Mouse (Mus musculus) forebrain, embryonic 16.5 days (tissue): Measurements from ENCODE around the gene Pank4. TPM values are rescaled to one million over a fixed set of nuclear protein-coding genes. Genes with fewer than 3 reads are reported as not detected.

Source experiments
- ATAC-seq: fragments of 200-750 bp; cut with Nextera tagmentation; 2 replicates; pipeline ENCODE4 v1.8.0; 2017; ENCODE audit warnings: mild to moderate bottlenecking, moderate library complexity
- H3K27ac ChIP-seq: fragments of 300-500 bp; sonication (generic); 2 replicates; pipeline ENCODE4 v1.5.1; 2014; ENCODE audit warnings: low read length, control low read depth
- H3K27me3 ChIP-seq: fragments of 300-500 bp; sonication (generic); replicated peaks from 2 replicates; pipeline ENCODE4 v1.6.1; 2014; ENCODE audit warnings: low read length; ENCODE audit not compliant: control insufficient read depth, insufficient read depth
- H3K36me3 ChIP-seq: fragments of 300-500 bp; sonication (generic); 2 replicates; pipeline ENCODE4 v1.6.1; 2014; ENCODE audit not compliant: control insufficient read depth, insufficient read depth
- H3K4me1 ChIP-seq: fragments of 300-500 bp; sonication (generic); replicated peaks from 2 replicates; pipeline ENCODE4 v1.6.1; 2014; ENCODE audit warnings: low read length; ENCODE audit not compliant: control insufficient read depth, insufficient read depth
- H3K4me2 ChIP-seq: fragments of 300-500 bp; sonication (generic); 2 replicates; pipeline ENCODE4 v1.6.1; 2014; ENCODE audit warnings: mild to moderate bottlenecking, low read length, control low read depth
- H3K4me3 ChIP-seq: fragments of 300-500 bp; sonication (generic); replicated peaks from 2 replicates; pipeline ENCODE4 v1.5.1; 2014; ENCODE audit warnings: mild to moderate bottlenecking, low read length, control low read depth
- H3K9ac ChIP-seq: fragments of 300-500 bp; sonication (generic); replicated peaks from 2 replicates; pipeline ENCODE4 v1.6.1; 2014; ENCODE audit warnings: low read depth, low read length, control low read depth
- H3K9me3 ChIP-seq: fragments of 300-500 bp; sonication (generic); 2 replicates; pipeline ENCODE4 v1.6.1; 2016; ENCODE audit warnings: low read length; ENCODE audit not compliant: control insufficient read depth
- WGBS: fragments of 180-500 bp; shearing (Covaris S2); extraction: QIAGEN DNeasy Blood & Tissue Kit; methylation state at CpG from one replicate; pipeline ENCODE4 v1.1.7; 2014; 5-methylcytosine and 5-hydroxymethylcytosine counted together
- polyA plus RNA-seq: library from polyadenylated mRNA; unstranded; fragments of >200 nt; fragmentation: Nextera tagmentation; extraction: Ambion mirVana; gene quantifications from 2 replicates; pipeline ENCODE4 v1.2.1, GENCODE M21; 2015

The Pank4 gene
- polyA plus RNA-seq, 1 experiment from 2014 or later = 47.1 TPM

DNA sequence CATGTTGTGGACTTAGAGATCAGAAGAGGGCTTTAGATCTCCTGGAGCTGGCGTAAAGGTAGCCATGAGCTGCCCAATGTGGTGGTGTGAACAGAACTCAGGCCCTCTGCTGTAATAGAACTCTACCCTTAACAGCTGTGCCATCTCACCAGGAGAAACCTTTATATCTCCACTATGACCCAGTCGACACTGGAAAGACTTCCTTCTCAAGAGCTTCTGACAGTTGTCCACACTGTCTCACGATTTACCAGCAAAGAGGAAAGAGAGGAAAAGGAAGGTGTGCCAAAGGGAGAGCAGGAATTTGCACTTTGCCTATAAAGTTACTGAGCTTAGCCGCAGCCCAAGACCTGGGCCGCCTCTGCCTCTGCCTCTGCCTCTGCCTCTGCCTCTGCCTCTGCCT is 22.1 kb upstream of the Pank4 start:
- 94% methylated on average over 4 of the region's 5 CpGs for WGBS
- no peak for ATAC-seq
- H3K9me3 ChIP-seq = no peaks in the 10 kb centered on the region

DNA sequence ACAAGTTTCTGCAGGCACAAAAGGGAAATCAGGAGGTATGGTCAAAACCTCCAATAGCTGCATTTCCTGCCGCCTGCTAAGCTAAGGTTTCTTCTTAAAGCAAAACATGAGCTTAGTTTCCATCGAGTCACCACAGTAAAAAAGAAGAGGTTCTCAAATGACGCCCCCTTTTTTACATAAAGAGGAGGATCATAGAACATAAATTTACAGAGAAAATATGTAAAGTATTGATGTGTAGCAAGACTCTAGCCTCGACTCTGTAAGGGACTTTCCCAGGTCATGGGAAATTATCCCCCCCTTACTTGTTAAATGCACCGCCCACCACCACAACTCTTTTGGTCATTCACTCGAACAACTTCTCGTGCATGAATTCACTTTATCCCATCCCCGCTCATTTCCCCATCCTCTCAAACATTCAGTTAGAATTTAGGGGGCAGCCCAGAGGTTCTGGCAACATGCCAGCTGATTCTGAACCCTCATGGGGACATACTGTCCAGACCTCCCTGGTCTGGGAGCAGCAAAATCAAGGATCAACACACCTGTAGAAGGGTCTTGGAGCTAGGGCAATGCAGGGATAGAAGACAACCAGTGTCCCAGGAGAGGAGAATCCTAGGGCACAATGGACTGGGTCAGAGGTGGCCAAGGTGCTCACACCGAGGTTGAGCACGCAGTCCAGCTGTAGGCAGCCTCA is 21.1 kb upstream of the Pank4 start:
- H3K27ac ChIP-seq = no peak overlapping the region
- ATAC-seq = no peak
- H3K4me1 ChIP-seq = peaks cover 10% of the 10 kb centered on the region
- H3K27me3 ChIP-seq = no peaks in the 10 kb centered on the region
- H3K9ac ChIP-seq = no peak overlapping the region
- H3K4me3 ChIP-seq = no peak overlapping the region
- H3K36me3 ChIP-seq = no peaks in the 10 kb centered on the region
- H3K9me3 ChIP-seq = no peaks in the 10 kb centered on the region
- no peak overlapping the region for H3K4me2 ChIP-seq
- 90% methylated on average over 10 of the region's 10 CpGs for WGBS

More for the DNA sequence above, 22.1 kb upstream of the Pank4 start:
- no peak overlapping the region for H3K27ac ChIP-seq
- no peaks in the 10 kb centered on the region for H3K36me3 ChIP-seq
- H3K4me3 ChIP-seq = no peak overlapping the region
- peaks cover 10% of the 10 kb centered on the region for H3K4me1 ChIP-seq
- H3K9ac ChIP-seq = no peak overlapping the region
- H3K27me3 ChIP-seq = no peaks in the 10 kb centered on the region
- H3K4me2 ChIP-seq = no peak overlapping the region

DNA sequence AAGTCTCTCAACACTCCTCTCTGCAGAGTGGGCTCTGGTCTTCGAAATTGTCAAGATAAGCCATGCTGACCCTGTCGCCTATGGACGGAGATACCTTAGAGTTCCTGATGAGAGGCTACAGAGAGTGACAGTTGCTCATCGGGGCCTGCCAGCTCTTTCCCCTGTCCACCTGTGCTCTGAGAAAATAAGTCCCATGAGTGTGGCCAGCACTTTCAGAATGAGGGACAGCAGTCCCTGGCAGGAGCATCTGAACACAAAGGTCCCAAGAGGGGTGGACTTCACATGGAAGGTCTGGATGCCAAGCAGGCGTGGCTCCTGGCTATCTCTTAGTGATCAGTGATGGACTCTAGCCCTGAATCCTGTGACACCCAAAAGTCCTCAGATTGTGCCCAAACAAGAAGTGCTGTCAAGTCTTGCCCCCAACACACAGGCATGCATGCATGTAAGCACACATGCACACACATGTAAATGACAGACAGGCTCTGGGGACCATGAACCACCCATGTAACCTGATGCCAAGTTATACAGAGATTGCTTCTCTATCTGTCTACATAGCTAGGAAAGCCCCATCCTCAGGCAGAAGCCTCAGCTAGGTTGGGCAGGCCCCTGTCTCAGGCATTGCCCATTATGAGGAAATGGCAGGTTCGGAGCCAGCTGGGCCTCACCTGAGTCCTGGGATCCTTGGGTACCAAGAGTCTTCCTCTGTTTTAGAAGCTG is 20.4 kb upstream of the Pank4 start:
- Histone ChIP-seq H3K4me3 (no peak overlapping the region), H3K36me3 (no peaks in the 10 kb centered on the region), H3K4me1 (peaks cover 15% of the 10 kb centered on the region), H3K9ac (no peak overlapping the region), H3K27me3 (no peaks in the 10 kb centered on the region), H3K4me2 (no peak overlapping the region), H3K27ac (no peak overlapping the region), H3K9me3 (no peaks in the 10 kb centered on the region)
- WGBS = 94% methylated on average over 6 of the region's 6 CpGs
- ATAC-seq = no peak

DNA sequence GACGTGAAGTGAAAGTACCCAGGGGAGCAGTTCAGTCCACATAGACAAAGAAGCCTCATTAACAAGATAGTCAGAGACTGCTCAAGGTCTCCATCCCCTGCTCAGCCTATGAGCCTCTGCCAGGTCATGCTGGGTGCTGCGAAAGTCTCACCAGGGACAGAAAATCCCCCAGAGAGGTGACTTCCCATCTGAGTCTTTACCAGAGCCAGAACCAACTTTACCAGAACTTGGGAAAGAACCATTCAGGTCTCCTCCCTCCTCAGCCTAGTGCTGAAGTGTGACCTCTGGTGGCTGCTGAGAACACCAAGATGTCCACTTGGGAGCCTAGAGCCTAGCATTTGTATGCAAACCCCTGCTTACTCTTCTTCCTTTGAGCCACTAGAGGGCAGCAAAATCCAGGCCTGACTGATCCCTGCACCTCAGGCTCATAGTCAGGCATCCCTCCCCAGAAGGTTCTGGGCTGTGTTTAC is 19.8 kb upstream of the Pank4 start:
- no peak overlapping the region for H3K27ac ChIP-seq
- no peaks in the 10 kb centered on the region for H3K9me3 ChIP-seq
- H3K36me3 ChIP-seq = no peaks in the 10 kb centered on the region
- 16% methylated on average over 2 of the region's 2 CpGs for WGBS
- H3K4me1 ChIP-seq = peaks cover 20% of the 10 kb centered on the region
- ATAC-seq = peak; percentile 67
- H3K9ac ChIP-seq = no peak overlapping the region
- no peak overlapping the region for H3K4me2 ChIP-seq
- H3K27me3 ChIP-seq = no peaks in the 10 kb centered on the region
- no peak overlapping the region for H3K4me3 ChIP-seq

DNA sequence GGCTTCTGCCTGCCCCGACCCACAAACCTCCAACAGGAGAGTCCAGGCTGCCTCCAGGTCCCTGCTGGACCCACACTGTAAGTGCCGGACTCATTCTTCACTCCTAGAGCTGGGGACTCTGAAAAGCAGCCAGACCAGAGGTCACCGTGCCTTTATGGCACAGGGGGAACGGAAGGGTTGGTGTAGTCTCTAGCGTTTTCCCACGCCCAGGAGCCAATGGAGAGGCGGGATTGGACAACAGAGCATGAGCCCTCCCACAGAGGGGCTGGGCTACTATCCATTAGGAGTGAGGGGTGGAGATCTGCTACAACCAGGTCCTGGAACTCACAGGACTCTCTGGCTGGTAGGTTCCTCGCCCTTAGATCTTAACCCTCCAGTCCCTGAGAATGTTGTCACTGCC is 17.6 kb upstream of the Pank4 start:
- H3K27ac ChIP-seq = no peak overlapping the region
- 2% methylated on average over 8 of the region's 8 CpGs for WGBS
- H3K9me3 ChIP-seq = no peaks in the 10 kb centered on the region
- H3K27me3 ChIP-seq = no peaks in the 10 kb centered on the region
- peak overlapping the region; percentile 54 for H3K9ac ChIP-seq
- H3K4me2 ChIP-seq = peak overlapping the region; percentile 57
- ATAC-seq = peak; percentile 62
- no peaks in the 10 kb centered on the region for H3K36me3 ChIP-seq
- peaks cover 24% of the 10 kb centered on the region for H3K4me1 ChIP-seq
- peak overlapping the region; percentile 34 for H3K4me3 ChIP-seq

DNA sequence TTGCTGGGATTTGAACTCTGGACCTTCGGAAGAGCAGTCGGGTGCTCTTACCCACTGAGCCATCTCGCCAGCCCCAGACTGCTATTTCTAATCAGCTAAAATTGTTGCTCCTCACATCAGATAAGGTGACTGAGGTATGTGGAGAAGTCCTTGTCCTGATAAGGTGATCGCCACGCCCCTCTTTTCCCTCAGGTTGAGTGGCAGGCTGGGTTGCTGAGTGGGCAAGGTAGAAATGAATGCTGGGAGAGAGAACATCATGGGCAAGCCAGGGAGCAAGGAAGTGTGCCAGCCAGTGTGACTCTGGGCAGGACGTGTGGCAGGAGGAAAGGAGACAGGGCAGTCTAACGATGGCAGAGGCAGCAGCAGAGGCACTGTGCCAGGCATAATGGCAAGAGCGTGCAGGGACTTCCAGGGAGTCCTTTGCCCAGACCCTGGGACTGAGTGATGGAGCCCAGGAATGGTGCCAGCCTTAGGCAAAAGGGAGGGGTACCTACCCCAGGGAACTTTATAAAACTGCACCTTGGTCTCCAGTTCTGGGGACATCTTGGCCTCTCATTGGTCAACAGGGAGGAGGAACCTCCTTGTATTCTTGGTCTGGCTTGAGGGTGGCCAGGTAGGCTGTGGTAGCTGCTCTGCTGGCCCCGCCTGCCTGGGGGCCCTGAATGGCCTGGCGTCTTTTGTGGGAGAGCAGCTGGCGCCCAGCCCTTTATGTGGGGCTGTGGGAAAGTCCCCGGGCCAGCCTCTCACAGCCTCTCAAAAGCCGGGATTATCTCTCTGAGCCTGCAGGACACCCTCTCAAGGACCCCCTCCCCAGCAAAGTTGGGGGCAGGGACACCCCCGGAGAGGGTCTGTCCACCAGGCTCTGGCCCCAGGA is 15.6 kb upstream of the Pank4 start:
- H3K36me3 ChIP-seq = no peaks in the 10 kb centered on the region
- peaks cover 35% of the 10 kb centered on the region for H3K4me1 ChIP-seq
- 21% methylated on average over 14 of the region's 14 CpGs for WGBS
- no peak overlapping the region for H3K9ac ChIP-seq
- H3K9me3 ChIP-seq = no peaks in the 10 kb centered on the region
- H3K27me3 ChIP-seq = no peaks in the 10 kb centered on the region
- H3K27ac ChIP-seq = peak overlapping the region; percentile 77
- no peak overlapping the region; the same call in 1 of the 2 replicates for H3K4me2 ChIP-seq
- no peak overlapping the region for H3K4me3 ChIP-seq
- peak; percentile 82 for ATAC-seq

DNA sequence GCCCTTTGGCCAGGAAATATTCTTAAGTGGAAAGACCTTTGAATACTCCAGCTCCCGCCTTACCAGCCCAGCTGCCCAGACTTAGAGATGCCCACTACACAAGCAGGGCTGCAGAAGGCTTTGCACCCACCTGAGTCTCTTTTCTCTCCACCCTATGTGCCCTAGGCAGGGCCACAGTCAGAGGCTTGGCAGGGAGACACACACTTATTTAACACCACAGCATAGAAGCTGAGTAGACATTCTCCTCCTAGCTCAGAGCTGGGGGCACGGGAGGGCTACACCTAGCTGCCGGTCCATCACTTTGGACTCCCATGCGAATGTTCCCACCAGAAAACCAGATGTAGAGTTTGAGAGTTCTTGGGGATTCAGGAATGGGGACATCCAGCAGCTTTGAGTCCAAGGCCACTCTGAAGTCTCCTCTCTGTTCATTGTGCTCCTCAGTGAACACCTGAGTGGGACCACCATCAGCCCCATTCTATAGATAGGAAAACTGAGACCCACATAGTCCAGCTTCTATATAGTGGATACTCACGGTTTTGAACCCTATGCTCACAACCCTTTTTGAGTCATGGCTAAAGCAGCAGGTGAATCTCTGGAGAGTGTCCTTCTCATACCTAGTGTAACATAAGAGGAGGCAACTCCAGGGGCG is 14.9 kb upstream of the Pank4 start:
- H3K36me3 ChIP-seq = no peaks in the 10 kb centered on the region
- 23% methylated on average over 6 of the region's 6 CpGs for WGBS
- ATAC-seq = peak; percentile 12
- H3K4me1 ChIP-seq = peaks cover 38% of the 10 kb centered on the region
- H3K9ac ChIP-seq = no peak overlapping the region
- peak overlapping the region; percentile 77 for H3K27ac ChIP-seq
- H3K4me3 ChIP-seq = no peak overlapping the region
- H3K27me3 ChIP-seq = no peaks in the 10 kb centered on the region
- H3K9me3 ChIP-seq = no peaks in the 10 kb centered on the region
- peak overlapping the region; percentile 12; the same call in 1 of the 2 replicates for H3K4me2 ChIP-seq

DNA sequence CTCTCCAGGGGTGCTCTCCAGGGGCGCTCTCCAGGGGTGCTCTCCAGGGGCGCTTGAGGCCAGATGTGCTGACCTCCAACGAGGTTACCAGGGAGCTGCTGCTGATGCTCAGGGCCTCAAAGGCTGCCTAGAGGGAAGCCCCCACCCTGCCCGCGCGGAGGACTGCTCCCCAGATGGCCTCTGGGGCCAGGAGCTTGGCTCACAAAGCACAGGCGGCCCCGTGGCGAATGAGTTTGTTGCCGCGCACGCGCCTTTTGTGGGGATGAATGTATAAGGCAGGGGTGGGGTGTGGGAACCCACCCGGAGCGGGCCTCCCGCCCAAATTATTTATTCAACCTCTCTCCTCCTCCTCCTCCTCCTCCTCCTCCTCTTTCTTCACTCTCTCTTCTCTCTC is 14.3 kb upstream of the Pank4 start:
- Histone ChIP-seq H3K4me3 (0 out of 2 replicates have a peak overlapping the region, but pooled peaks have one; percentile 5), H3K27ac (peak overlapping the region; percentile 77; the same call in 1 of the 2 replicates), H3K36me3 (no peaks in the 10 kb centered on the region), H3K27me3 (no peaks in the 10 kb centered on the region), H3K4me2 (peak overlapping the region; percentile 12; the same call in 1 of the 2 replicates), H3K9me3 (no peaks in the 10 kb centered on the region), H3K4me1 (peaks cover 38% of the 10 kb centered on the region), H3K9ac (no peak overlapping the region)
- WGBS = 2% methylated on average over 15 of the region's 16 CpGs
- ATAC-seq = no peak
